Mouse (Mus musculus): Measurements from ENCODE around the gene Sgcd. TPM values are rescaled to one million over a fixed set of nuclear protein-coding genes. Genes with fewer than 3 reads are reported as not detected.

Sgcd gene
- total RNA-seq, 2 experiments from 2014 or later = 9.8 to 12.3 TPM

GRCm38 (mm10) chr11:47132410-47132809 lies 856.4 kb downstream of the Sgcd start:
- no peak for DNase-seq

- DNase-seq = no peak
Observed at GRCm38 (mm10) chr11:47130432-47130831, 858.3 kb downstream of the Sgcd start.

DNA sequence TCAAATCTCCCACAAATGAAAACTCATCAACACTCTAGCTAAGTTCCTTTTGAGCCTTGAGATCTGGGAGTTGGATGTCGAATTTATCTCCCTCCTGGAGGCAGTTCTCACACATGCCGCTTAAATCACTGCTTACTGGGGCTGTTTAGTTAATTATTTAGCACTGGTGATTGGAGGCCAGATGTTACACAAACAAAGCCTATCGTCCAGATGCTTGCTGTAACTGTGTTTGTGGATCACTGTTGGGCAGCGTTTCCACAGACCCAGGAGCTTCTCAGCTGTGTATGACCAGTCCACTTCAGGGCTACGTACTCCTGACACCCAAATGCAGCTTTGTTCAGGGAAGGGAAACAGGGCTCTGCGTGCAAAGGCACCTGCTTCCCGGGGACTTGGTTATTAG lies 858.8 kb downstream of the Sgcd start:
- no peak for DNase-seq

- no peak for DNase-seq
Observed at GRCm38 (mm10) chr11:47129166-47129565, 859.6 kb downstream of the Sgcd start.

DNA sequence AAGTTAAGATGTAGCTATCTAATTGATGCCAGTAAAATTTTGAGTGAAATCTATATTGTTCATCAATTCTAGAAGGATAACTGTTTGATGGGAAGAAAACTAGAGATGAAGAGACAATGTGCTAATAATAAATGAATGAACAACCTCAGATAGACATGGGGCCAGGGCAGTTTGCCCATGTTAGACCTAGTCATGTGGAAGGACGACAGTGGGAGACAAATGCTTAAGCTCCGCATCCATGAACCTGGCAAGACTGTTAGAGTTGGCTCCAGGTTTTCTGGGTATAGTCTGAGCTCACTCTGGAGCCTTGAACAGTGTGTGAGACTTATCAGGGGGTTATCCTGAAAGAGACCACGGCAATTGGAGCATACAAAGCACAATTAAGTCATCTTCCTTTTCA lies 860.4 kb downstream of the Sgcd start:
- no peak for DNase-seq

GRCm38 (mm10) chr11:47120874-47121273 lies 867.9 kb downstream of the Sgcd start:
- DNase-seq = no peak

DNA sequence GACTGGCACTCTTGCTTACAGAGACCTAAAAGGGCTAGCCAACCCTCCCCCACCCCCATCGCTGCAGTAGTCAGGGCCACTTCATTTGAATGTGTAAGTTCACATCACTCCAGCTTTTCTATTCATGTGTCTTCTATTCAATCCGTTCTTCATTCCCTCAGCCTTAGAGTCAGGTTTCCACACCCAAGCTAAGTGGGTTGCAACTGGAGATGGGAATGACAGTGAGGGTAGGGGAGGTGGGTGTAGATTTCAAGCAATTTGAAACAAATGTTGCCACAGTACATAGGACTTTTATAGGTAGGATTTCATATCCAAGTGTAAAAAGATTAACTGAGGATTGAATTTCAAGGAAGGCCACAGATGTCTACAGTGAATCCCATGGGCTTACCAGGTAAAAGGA lies 870.9 kb downstream of the Sgcd start:
- DNase-seq = no peak

DNA sequence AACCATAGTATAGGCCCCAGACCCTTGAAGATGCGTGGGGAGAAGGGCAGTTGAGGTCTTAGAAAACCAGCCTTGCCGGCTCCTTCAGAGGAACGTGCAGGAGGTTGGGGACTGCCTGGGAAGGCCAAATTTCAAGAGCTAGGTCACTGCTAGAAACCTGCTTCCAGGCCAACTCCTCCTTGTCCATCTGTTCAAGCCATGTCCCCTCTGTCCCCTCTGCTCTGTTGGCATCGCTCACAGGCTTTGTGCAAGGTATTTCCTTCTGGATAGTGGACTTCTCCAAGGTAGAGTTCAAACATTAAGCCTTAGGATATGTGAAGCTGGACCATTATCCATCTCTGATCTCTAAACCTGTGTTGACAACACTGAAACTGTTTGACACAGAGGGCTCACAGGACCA lies 874.4 kb downstream of the Sgcd start:
- DNase-seq = no peak

GRCm38 (mm10) chr11:47113081-47113480 lies 875.7 kb downstream of the Sgcd start:
- DNase-seq = no peak

- no peak for DNase-seq
Observed at GRCm38 (mm10) chr11:47110314-47110713, 878.5 kb downstream of the Sgcd start.

DNA sequence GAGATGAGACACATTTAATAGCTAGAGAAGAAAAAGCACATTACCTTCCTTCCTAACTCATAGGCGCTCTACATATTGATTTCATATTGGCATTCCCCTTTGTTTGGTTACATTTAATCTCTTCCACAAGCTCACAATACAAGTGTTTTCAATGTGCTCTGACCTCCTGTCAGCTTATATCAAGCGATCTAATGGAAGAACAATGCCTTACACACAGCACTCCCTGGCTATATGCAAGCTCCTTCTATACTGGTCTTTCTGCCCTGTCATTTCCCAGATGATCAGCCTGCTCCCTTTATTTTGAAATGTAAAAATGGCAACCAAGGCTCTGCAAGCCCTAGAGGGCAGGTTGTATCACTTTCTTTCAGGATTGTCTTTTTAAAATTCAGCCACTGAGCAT lies 881.1 kb downstream of the Sgcd start:
- DNase-seq = no peak

- DNase-seq = no peak
Observed at GRCm38 (mm10) chr11:47093296-47093912, 895.4 kb downstream of the Sgcd start.

GRCm38 (mm10) chr11:47082517-47082916 lies 906.3 kb downstream of the Sgcd start:
- DNase-seq = no peak

DNA sequence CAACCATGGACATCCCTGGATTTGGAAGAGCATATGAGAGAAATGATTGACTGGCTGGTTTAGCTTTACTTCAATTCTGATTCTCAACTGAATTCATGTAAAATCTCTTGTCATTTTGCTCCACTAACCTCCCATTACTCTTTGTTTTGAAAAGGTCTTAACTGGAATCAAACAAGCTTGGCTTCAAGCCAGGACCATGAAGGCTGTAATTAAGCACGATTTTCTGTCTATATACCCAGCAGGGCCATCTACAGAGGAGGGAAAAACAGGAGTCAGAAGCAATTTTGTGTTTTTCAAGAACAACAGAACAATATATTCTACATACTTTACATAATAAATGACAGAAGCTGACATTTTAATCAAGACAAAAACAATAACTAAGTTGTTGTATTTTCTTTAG lies 915.2 kb downstream of the Sgcd start:
- no peak for DNase-seq

- no peak for DNase-seq
Observed at GRCm38 (mm10) chr11:47071161-47071560, 917.6 kb downstream of the Sgcd start.

DNA sequence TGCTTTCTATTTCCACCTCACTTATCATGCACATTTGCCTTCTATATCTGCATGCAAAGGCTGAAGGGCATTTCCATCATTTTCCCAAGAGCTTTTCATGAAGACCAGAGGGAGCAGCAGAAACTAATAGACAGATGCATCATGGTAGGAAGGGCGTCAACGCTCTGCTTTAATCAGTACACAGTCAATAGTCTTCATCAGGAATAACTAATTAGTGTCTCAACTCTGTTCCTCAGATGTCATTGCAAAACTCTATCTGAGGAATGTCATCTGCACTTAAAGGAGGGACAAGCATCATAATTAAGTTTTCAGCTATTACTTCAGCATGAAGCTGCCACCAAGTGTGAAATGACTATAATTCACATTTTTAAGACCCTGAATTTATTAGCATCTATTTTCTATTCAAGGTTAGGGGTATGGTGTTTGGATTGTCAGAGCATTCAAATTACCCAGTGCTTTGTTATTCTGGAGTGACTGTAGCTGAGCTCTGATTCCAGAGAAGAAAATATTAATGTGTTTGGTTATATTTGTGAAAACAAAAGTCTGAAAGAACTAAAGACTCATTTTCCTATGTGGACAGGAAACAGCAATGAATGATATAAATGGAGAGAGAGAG lies 918.9 kb downstream of the Sgcd start:
- DNase-seq = no peak

- no peak for DNase-seq
Observed at GRCm38 (mm10) chr11:47063690-47064089, 925.1 kb downstream of the Sgcd start.

DNA sequence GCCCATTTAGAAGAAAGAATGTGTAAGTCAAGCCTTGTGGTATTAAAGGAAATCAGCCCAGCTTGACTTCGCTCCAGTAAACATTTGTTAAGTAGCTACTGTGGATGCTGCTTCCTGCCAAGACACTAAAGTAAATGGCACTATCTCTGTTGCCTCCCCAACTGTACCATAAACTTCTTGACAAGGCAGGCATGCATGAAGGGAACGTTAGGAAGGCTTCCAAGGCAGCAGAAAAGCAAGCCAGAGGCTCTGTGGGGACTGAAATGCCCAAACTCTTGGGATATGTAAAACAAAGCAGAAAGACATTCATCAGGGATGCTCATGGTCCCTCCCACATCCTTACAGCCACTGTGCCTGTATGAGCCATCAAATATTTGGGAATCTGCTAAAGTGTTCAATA lies 938.4 kb downstream of the Sgcd start:
- no peak for DNase-seq

DNA sequence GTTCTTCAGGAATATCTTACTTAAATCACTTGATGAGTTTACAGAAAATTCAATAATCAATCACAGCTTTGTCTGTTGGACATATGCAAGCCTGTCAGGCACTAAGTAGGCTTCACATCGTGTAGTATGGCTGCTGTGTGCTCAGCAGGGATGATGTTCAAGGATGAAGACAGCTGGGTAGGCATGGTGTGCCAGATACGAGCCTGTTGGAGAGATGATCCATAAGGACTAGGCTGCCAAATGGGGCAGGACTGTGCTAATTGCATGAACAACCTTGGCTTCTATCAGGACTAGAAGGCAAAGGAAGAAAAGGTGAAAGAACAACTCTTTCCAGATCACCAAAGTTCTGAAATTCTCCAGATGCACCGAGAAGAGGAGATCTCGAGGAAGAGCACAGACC lies 939.0 kb downstream of the Sgcd start:
- no peak for DNase-seq

GRCm38 (mm10) chr11:47032318-47032717 lies 956.5 kb downstream of the Sgcd start:
- no peak for DNase-seq

GRCm38 (mm10) chr11:47020874-47021273 lies 967.9 kb downstream of the Sgcd start:
- no peak for DNase-seq

DNA sequence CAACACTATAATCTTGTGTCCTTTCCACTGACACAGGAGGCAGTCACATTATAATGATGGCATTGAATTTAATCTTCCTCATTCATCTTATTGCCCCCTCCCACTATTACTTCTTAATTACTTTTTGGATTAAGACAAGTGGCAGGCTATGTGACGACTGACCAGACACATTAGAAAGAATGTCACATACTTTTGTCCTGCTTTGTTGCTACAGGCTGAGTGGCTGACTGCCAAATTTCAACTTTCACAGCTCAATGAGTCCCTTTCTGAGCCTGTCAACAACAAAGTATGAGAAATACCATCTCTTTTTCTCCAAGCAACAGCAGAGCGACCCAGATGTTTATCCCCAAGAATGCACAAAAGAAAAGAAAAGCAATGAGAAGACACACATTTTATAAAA lies 970.6 kb downstream of the Sgcd start:
- no peak for DNase-seq

GRCm38 (mm10) chr11:47015683-47016082 lies 973.1 kb downstream of the Sgcd start:
- DNase-seq = no peak

DNA sequence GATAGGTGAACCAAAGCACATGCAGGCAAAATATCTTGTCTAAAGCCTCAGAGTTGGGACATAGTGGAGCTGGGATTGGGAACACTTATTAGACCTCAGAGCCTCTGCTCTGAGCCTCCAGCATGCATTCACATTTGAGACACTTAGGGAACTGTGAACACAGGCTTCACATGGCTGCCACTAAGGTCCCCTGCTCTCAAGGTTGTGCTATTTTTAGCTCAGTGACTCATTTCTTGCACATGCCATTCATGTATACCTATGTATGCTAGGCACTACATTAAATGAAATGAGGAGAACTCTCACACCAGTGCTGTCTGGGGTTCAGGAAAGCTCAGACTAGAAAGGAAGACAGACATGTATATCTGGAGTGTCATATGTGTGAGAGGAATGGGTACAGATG lies 974.5 kb downstream of the Sgcd start:
- DNase-seq = no peak
